Mouse (Mus musculus) cerebellum, adult 11-12 months (tissue): ENCODE data around the gene 4931406C07Rik.

ENCODE experiments used
- DNase-seq: peaks from one replicate; pipeline ENCODE4 v3.0.0; 2022

The 4931406C07Rik gene

GRCm38 (mm10) chr9:15287846-15288245 is 18.4 kb downstream of the 4931406C07Rik start:
- no peak for DNase-seq

- no peak for DNase-seq
Measured at GRCm38 (mm10) chr9:15285443-15285842, 20.8 kb downstream of the 4931406C07Rik start.

- no peak for DNase-seq
Measured at GRCm38 (mm10) chr9:15280491-15280879, 25.8 kb downstream of the 4931406C07Rik start.

- peak; percentile 92 for DNase-seq
Measured at GRCm38 (mm10) chr9:15279649-15280490, 26.4 kb downstream of the 4931406C07Rik start, which contains the start of gene Med17. Gene Med17, minus strand, starts transcription at chr9:15279931.

GRCm38 (mm10) chr9:15279139-15279648 is 27.1 kb downstream of the 4931406C07Rik start:
- no peak for DNase-seq

- no peak for DNase-seq
Measured at GRCm38 (mm10) chr9:15278343-15278742, 27.9 kb downstream of the 4931406C07Rik start.

- no peak for DNase-seq
Measured at GRCm38 (mm10) chr9:15276855-15277254, 29.4 kb downstream of the 4931406C07Rik start.

GRCm38 (mm10) chr9:15273981-15274380 is 32.3 kb downstream of the 4931406C07Rik start:
- no peak for DNase-seq

- DNase-seq: peak; percentile 55
Measured at GRCm38 (mm10) chr9:15263487-15263886, 42.8 kb downstream of the 4931406C07Rik start.

GRCm38 (mm10) chr9:15261980-15262379 is 44.3 kb downstream of the 4931406C07Rik start:
- DNase-seq: no peak

GRCm38 (mm10) chr9:15256214-15256613 is 50.0 kb downstream of the 4931406C07Rik start:
- DNase-seq: no peak

GRCm38 (mm10) chr9:15254501-15254900 is 51.7 kb downstream of the 4931406C07Rik start:
- no peak for DNase-seq

GRCm38 (mm10) chr9:15252196-15252595 is 54.1 kb downstream of the 4931406C07Rik start:
- DNase-seq: no peak

GRCm38 (mm10) chr9:15250376-15250775 is 55.9 kb downstream of the 4931406C07Rik start:
- DNase-seq: no peak

- no peak for DNase-seq
Measured at GRCm38 (mm10) chr9:15245319-15246075, 60.8 kb downstream of the 4931406C07Rik start.

GRCm38 (mm10) chr9:15242130-15242529 is 64.1 kb downstream of the 4931406C07Rik start:
- DNase-seq: no peak

- no peak for DNase-seq
Measured at GRCm38 (mm10) chr9:15241596-15241939, 64.7 kb downstream of the 4931406C07Rik start.

GRCm38 (mm10) chr9:15240863-15241595 is 65.2 kb downstream of the 4931406C07Rik start:
- DNase-seq: no peak

- DNase-seq: no peak
Measured at GRCm38 (mm10) chr9:15240006-15240405, 66.2 kb downstream of the 4931406C07Rik start.

GRCm38 (mm10) chr9:15239042-15239925 is 67.0 kb downstream of the 4931406C07Rik start, which contains the start of gene Vstm5:
Gene Vstm5, plus strand, starts transcription at chr9:15239045.
- DNase-seq: no peak

- no peak for DNase-seq
Measured at GRCm38 (mm10) chr9:15238297-15238990, 67.8 kb downstream of the 4931406C07Rik start.
